Mouse (Mus musculus): ENCODE data around the gene St3gal4.
"Not testable (repeated sequence)": the region's sequence is repeated elsewhere in the genome, so short reads cannot be mapped to it uniquely, and the experiment has no call there.

The St3gal4 gene

DNA sequence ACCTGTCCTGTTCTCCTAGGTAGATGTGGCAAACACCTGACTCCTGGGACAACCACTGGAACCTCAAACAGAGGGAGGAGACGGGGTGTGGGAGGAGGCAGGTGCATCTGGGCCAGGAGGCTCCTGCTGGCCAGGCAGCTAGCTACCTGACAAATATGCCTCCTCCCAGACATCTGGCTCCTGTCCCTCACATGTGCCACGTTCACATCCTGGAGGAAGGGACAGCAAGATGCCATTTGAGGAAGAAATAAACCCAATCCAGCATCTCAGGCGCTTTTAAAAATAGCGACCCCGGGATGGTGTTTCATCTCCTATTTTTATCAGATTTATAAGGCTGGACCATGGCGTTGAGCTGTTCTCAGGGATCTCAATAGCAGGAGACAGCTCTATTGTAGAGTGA lies at the start of gene St3gal4:
TSS of gene St3gal4 (minus strand) at position 101 of the 400 bp plus-strand sequence.
- no peak for DNase-seq (ENCODE audit: low read depth)

DNA sequence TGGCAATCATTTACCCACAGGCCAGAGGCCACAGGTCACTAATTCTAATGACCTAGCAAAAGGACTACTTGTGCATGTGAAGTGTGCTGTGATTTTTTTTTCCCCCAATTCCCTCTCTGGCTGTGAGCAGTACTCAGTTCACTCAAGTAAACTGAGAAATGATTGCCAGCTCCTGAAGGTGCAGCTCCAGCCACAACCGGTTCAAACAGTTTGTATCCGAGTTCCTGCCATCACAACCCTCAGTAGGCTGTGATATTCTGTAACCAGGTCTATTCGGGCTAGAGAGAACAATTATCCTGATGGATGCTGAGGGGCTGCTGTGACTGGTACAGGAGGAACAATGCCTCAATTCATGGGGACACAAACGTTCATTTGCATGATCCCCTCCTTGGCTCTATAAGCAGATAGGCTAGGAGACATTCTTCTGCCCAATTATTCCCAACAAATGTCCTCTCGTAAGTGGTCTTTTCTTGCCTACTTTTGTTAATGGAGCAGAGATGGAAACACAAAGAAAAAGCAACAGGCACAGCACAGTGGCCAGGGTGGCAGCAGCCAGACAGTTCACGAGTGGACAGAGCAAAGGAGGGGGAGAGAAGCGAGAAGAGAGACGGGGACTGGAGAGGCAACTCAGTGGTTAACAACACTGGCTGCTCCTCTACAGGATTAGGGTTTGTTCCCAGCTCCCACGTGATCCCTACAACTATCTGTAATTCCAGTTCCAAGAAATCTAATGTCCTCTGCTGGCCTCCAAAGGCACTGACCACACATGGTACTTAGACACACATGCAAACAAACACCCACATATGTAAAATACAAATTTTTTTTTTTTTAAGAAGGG lies 47.9 kb upstream of the St3gal4 start:
- no peak for DNase-seq (ENCODE audit: low read depth)

DNA sequence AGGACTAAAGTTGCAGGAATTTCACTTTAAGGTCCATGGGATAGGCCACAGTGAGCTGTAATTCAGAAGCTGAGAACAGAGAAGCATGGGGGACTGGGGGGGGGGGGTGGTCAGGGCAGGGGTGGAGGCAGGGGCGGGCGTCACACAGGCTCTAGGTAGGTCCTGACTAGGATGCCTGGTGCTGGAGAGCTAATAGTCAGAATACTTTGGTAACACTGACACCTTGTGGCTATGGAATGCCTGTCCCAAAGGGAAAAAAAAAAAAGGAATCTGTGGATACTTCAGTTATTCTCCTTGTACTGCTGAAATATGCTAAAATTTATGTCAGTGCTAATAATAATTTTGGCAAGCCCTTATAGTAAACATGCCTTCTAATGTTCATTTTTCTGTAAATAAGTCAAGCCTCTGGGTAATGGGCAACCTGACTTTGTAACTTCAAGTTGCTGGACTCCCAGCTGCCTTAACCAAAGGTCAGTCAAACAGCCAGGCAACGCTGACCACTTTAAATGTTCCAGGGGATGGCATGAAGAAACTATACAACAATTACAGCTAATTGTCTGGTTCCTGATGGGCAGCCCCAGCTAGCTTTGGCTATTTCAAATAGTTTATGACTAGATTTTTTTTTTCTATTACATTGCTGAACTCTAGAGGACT lies 47.2 kb upstream of the St3gal4 start:
- peak; percentile 63 for DNase-seq (ENCODE audit: low read depth)

GRCm38 (mm10) chr9:35164142-35164874 lies 45.2 kb upstream of the St3gal4 start:
- peak; percentile 67 for DNase-seq (ENCODE audit: low read depth)

GRCm38 (mm10) chr9:35163011-35163690 lies 44.1 kb upstream of the St3gal4 start:
- no peak for DNase-seq (ENCODE audit: low read depth)

DNA sequence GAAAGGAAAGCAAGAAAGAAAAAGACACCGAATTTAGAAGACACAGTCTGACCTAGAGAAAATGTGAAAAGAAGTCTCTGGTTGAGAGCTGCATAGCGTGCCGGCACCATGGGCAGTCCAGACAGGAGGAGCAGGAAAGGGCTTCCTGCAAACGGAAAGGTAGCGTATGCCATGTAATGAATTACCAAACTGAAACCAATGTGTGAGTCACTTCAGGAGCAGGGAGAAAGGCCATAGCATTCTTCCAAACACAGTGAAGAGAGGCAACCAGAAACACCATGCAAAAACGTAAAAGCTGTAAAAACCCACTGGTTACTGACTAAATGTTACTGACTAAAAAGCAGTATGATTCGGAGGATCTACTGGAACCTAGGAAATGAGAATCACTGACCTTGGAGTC lies 42.7 kb upstream of the St3gal4 start:
- DNase-seq (ENCODE audit: low read depth): no peak

DNA sequence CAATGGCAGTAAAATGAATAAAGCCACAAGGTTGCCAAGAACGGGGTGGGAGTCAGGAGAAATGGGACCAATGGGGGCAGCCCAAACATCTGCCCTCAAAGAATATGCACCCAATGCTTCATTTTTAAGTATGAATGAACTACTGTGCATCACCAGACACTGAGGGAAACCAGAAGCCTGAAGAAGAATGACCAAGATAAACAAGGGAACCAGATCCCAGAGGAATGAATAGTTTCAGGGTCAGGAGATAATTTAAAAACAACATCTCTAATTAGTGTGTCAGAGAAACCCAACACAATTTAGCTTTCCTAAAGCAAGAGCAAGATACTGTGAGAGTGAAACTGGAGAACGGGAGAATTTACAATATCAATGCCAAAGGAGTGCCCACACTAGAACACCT lies 41.6 kb upstream of the St3gal4 start:
- no peak for DNase-seq (ENCODE audit: low read depth)

DNA sequence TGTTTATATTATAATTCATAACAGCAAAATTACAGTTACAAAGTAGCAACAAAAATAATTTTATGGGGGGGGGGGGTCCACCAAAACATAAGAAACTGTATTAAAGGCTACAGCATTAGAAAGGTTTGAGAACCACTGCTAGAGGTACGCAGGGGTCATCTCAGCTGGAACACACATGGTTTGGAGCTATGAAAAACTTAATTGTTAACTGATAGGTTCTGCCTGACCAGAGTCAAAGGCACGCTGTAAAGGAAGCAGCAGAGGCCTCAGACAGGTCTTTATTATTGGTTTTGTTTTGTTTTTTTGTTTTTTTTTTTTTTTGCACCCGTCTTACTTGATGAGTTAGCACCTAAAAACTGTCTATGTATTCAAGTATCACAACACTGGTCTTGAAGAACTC lies 39.4 kb upstream of the St3gal4 start:
- no peak for DNase-seq (ENCODE audit: low read depth)

GRCm38 (mm10) chr9:35156862-35157261 lies 37.8 kb upstream of the St3gal4 start:
- DNase-seq (ENCODE audit: low read depth): no peak

GRCm38 (mm10) chr9:35156002-35156710 lies 37.1 kb upstream of the St3gal4 start:
- DNase-seq (ENCODE audit: low read depth): peak; percentile 40

- no peak for DNase-seq (ENCODE audit: low read depth)
Measured at GRCm38 (mm10) chr9:35152923-35153322, 33.9 kb upstream of the St3gal4 start.

GRCm38 (mm10) chr9:35148822-35149221 lies 29.8 kb upstream of the St3gal4 start:
- not testable (repeated sequence) for DNase-seq (ENCODE audit: low read depth)

- DNase-seq (ENCODE audit: low read depth): not testable (repeated sequence)
Measured at GRCm38 (mm10) chr9:35147261-35147660, 28.2 kb upstream of the St3gal4 start.

DNA sequence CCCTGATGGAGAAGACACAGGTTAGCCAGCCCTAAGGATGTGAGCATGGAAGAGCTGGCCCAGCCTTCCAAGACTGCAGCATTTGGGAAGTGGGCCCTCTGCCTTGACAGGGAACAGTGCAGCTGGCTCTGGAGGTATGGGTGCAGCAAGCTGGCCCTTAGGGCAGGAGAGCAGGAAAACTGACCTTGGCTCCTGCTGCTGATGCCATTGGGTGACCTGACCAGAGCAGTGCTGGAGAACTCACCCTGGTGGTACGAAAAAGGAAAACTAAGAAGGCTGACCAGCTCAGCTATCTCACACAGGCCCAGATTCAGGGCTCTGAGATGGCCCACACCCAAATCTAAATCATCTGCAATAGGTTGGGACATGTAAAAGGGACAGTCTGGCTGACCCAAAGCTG lies 26.8 kb upstream of the St3gal4 start:
- DNase-seq (ENCODE audit: low read depth): no peak

DNA sequence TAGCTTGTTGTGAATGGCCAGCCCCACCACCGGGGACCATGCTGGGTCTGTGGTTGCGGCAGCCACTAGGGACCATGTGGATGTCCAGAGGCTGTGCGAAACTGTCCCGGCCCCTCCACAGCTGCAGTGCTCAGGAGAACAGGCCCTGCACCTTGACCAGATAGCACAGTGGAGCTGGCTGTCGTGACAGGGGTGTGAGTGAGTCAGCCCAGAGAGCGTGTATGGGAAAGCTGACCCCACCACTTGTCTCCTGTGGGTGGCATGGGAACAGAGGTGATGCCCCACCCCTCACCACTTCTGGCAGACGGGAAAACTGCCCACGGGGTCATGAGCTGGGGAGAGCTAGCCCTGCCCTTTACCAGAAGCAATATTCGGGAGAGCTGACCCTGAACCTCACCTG lies 26.1 kb upstream of the St3gal4 start:
- no peak for DNase-seq (ENCODE audit: low read depth)

DNA sequence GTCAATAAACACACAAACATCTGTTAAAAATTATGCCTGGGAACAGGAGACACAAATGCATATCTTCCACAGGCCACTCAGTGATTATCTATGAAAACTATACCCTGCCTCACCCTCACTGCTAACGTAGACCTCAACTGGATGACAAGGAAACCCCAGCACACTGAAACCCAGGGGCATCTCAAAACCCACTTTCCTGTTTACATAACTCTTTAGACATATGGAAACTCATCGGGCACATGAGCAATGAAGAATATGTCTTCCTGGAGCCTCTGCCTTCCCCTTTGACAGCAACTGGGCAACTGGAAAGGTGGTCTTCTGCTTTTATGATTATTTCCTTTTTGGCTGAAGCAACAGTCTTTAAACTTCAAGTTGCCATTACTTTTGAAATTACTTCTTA lies 23.2 kb upstream of the St3gal4 start:
- DNase-seq (ENCODE audit: low read depth): peak; percentile 26

GRCm38 (mm10) chr9:35139231-35139744 lies 20.2 kb upstream of the St3gal4 start:
- DNase-seq (ENCODE audit: low read depth): no peak

DNA sequence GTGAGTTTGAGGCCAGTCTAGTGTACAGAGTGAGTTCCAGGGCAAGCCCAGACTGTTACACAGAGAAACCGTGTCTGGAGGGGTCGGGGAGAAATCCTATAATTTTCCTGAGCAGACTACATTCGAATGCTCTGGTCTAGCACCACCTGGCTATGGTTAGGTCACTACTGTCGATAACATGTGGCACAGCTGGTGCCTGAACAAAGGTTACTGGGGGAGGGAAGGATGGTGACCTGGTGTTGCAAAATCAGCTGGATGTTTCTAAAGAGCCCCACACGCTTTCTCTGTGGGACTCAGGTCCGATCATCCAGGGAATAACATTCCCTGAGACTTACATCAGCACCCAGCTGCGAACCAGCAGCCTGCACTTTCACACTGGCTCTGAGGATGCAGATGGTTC lies 19.0 kb upstream of the St3gal4 start:
- no peak for DNase-seq (ENCODE audit: low read depth)

- DNase-seq (ENCODE audit: low read depth): peak; percentile 79
Measured at GRCm38 (mm10) chr9:35135575-35135974, 16.5 kb upstream of the St3gal4 start.

GRCm38 (mm10) chr9:35131637-35132397 lies 12.7 kb upstream of the St3gal4 start:
- no peak for DNase-seq (ENCODE audit: low read depth)

- DNase-seq (ENCODE audit: low read depth): no peak
Measured at GRCm38 (mm10) chr9:35128995-35129418, 9.9 kb upstream of the St3gal4 start.
